Mouse (Mus musculus): Measurements from ENCODE around the gene Pla1a. TPM values are rescaled to one million over a fixed set of nuclear protein-coding genes. Genes with fewer than 3 reads are reported as not detected.

Gene Pla1a
- polyA plus RNA-seq, 1 experiment: 13.9 TPM

- Histone ChIP-seq H3K4me3 (no peak overlapping the region), H3K79me2 (ENCODE audit: control insufficient read depth, insufficient read depth) (no peaks in the 10 kb centered on the region), H3K36me3 (ENCODE audit: control insufficient read depth, insufficient read depth) (no peaks in the 10 kb centered on the region), H3K4me2 (ENCODE audit: low read depth) (no peak overlapping the region), H3ac (ENCODE audit: control insufficient read depth, insufficient read length) (no peak overlapping the region), H3K27me3 (ENCODE audit: control insufficient read depth, insufficient read depth, insufficient read length) (no peaks in the 10 kb centered on the region)
- TF ChIP-seq USF1 (IDR thresholded peaks at IDR 0.05; ENCODE audit: low read depth): no peak
- no peak for TF ChIP-seq SRF (IDR thresholded peaks at IDR 0.05; ENCODE audit: control insufficient read depth, insufficient read length, low read depth)
- TF ChIP-seq CEBPB (IDR thresholded peaks at IDR 0.05; ENCODE audit: insufficient read depth, poor library complexity, severe bottlenecking): no peak
Observed at GRCm38 (mm10) chr16:38401468-38401867, 31.5 kb downstream of the Pla1a start.

- H3K4me3 ChIP-seq: no peak overlapping the region
Observed at GRCm38 (mm10) chr16:38400311-38400960, 32.5 kb downstream of the Pla1a start.

GRCm38 (mm10) chr16:38399531-38400231 is 33.3 kb downstream of the Pla1a start:
- Histone ChIP-seq H3K4me2 (ENCODE audit: low read depth) (peak overlapping the region; percentile 43), H3K36me3 (ENCODE audit: control insufficient read depth, insufficient read depth) (no peaks in the 10 kb centered on the region), H3ac (ENCODE audit: control insufficient read depth, insufficient read length) (no peak overlapping the region), H3K4me3 (no peak overlapping the region), H3K27me3 (ENCODE audit: control insufficient read depth, insufficient read depth, insufficient read length) (no peaks in the 10 kb centered on the region), H3K79me2 (ENCODE audit: control insufficient read depth, insufficient read depth) (no peaks in the 10 kb centered on the region)
- TF ChIP-seq TCF3 (IDR thresholded peaks at IDR 0.05; ENCODE audit: insufficient read length, low read depth) (no peak), TCF12 (IDR thresholded peaks at IDR 0.05; ENCODE audit: insufficient read depth, poor library complexity, severe bottlenecking) (no peak), POLR2AphosphoS2 (IDR thresholded peaks at IDR 0.05; ENCODE audit: insufficient read length, low read depth) (no peak), MYOD1 (IDR thresholded peaks at IDR 0.05; ENCODE audit: control insufficient read depth in 1 of 3, insufficient read length in 2 of 3, low read depth in 2 of 3) (no peak)

More at GRCm38 (mm10) chr16:38400311-38400960, 32.5 kb downstream of the Pla1a start:
- Histone ChIP-seq H3ac (ENCODE audit: control insufficient read depth, insufficient read length) (no peak overlapping the region), H3K27me3 (ENCODE audit: control insufficient read depth, insufficient read depth, insufficient read length) (no peaks in the 10 kb centered on the region), H3K36me3 (ENCODE audit: control insufficient read depth, insufficient read depth) (no peaks in the 10 kb centered on the region), H3K4me2 (ENCODE audit: low read depth) (no peak overlapping the region), H3K79me2 (ENCODE audit: control insufficient read depth, insufficient read depth) (no peaks in the 10 kb centered on the region)
- TF ChIP-seq USF1 (IDR thresholded peaks at IDR 0.05; ENCODE audit: low read depth): no peak
- TF ChIP-seq TCF12 (IDR thresholded peaks at IDR 0.05; ENCODE audit: insufficient read depth, poor library complexity, severe bottlenecking): no peak
- TF ChIP-seq POLR2AphosphoS2 (IDR thresholded peaks at IDR 0.05; ENCODE audit: insufficient read length, low read depth): no peak
- no peak for TF ChIP-seq E2F4 (IDR thresholded peaks at IDR 0.05; ENCODE audit: insufficient read depth)
- TF ChIP-seq CEBPB (IDR thresholded peaks at IDR 0.05; ENCODE audit: insufficient read depth, poor library complexity, severe bottlenecking): no peak
- no peak for TF ChIP-seq REST (IDR thresholded peaks at IDR 0.05; ENCODE audit: insufficient read depth, insufficient read length)
- TF ChIP-seq POLR2A (IDR thresholded peaks at IDR 0.05; ENCODE audit: insufficient read length, low read depth): no peak
- TF ChIP-seq MYOD1 (IDR thresholded peaks at IDR 0.05; ENCODE audit: control insufficient read depth in 1 of 3, insufficient read length in 2 of 3, low read depth in 2 of 3): no peak
- TF ChIP-seq SRF (IDR thresholded peaks at IDR 0.05; ENCODE audit: control insufficient read depth, insufficient read length, low read depth): no peak

GRCm38 (mm10) chr16:38399076-38399475 is 33.9 kb downstream of the Pla1a start:
- no peaks in the 10 kb centered on the region for H3K27me3 ChIP-seq (ENCODE audit: control insufficient read depth, insufficient read depth, insufficient read length)
- no peaks in the 10 kb centered on the region for H3K36me3 ChIP-seq (ENCODE audit: control insufficient read depth, insufficient read depth)
- no peak overlapping the region for H3ac ChIP-seq (ENCODE audit: control insufficient read depth, insufficient read length)
- peak overlapping the region; percentile 43 for H3K4me2 ChIP-seq (ENCODE audit: low read depth)
- TF ChIP-seq E2F4 (IDR thresholded peaks at IDR 0.05; ENCODE audit: insufficient read depth) (no peak), MYOG (IDR thresholded peaks at IDR 0.05; ENCODE audit: control insufficient read depth in 1 of 3, insufficient read depth in 1 of 3, insufficient read length in 2 of 3, low read depth in 2 of 3) (no peak), TCF12 (IDR thresholded peaks at IDR 0.05; ENCODE audit: insufficient read depth, poor library complexity, severe bottlenecking) (no peak), SRF (IDR thresholded peaks at IDR 0.05; ENCODE audit: control insufficient read depth, insufficient read length, low read depth) (no peak), CEBPB (IDR thresholded peaks at IDR 0.05; ENCODE audit: insufficient read depth, poor library complexity, severe bottlenecking) (no peak), POLR2AphosphoS2 (IDR thresholded peaks at IDR 0.05; ENCODE audit: insufficient read length, low read depth) (no peak), POLR2A (IDR thresholded peaks at IDR 0.05; ENCODE audit: insufficient read length, low read depth) (no peak), TCF3 (IDR thresholded peaks at IDR 0.05; ENCODE audit: insufficient read length, low read depth) (no peak), MAX (IDR thresholded peaks at IDR 0.05; ENCODE audit: low read depth) (no peak), USF1 (IDR thresholded peaks at IDR 0.05; ENCODE audit: low read depth) (no peak), REST (IDR thresholded peaks at IDR 0.05; ENCODE audit: insufficient read depth, insufficient read length) (no peak), MYOD1 (IDR thresholded peaks at IDR 0.05; ENCODE audit: control insufficient read depth in 1 of 3, insufficient read length in 2 of 3, low read depth in 2 of 3) (no peak)
- no peaks in the 10 kb centered on the region for H3K79me2 ChIP-seq (ENCODE audit: control insufficient read depth, insufficient read depth)
- no peak overlapping the region for H3K4me3 ChIP-seq

GRCm38 (mm10) chr16:38398266-38398665 is 34.7 kb downstream of the Pla1a start:
- no peaks in the 10 kb centered on the region for H3K27me3 ChIP-seq (ENCODE audit: control insufficient read depth, insufficient read depth, insufficient read length)
- H3K36me3 ChIP-seq (ENCODE audit: control insufficient read depth, insufficient read depth): no peaks in the 10 kb centered on the region
- no peak for TF ChIP-seq POLR2AphosphoS2 (IDR thresholded peaks at IDR 0.05; ENCODE audit: insufficient read length, low read depth)
- no peak for TF ChIP-seq MYOD1 (IDR thresholded peaks at IDR 0.05; ENCODE audit: control insufficient read depth in 1 of 3, insufficient read length in 2 of 3, low read depth in 2 of 3)
- no peak for TF ChIP-seq MYOG (IDR thresholded peaks at IDR 0.05; ENCODE audit: control insufficient read depth in 1 of 3, insufficient read depth in 1 of 3, insufficient read length in 2 of 3, low read depth in 2 of 3)
- TF ChIP-seq CEBPB (IDR thresholded peaks at IDR 0.05; ENCODE audit: insufficient read depth, poor library complexity, severe bottlenecking): no peak
- TF ChIP-seq SRF (IDR thresholded peaks at IDR 0.05; ENCODE audit: control insufficient read depth, insufficient read length, low read depth): no peak
- no peak for TF ChIP-seq TCF3 (IDR thresholded peaks at IDR 0.05; ENCODE audit: insufficient read length, low read depth)
- no peak for TF ChIP-seq TCF12 (IDR thresholded peaks at IDR 0.05; ENCODE audit: insufficient read depth, poor library complexity, severe bottlenecking)
- TF ChIP-seq E2F4 (IDR thresholded peaks at IDR 0.05; ENCODE audit: insufficient read depth): no peak
- TF ChIP-seq POLR2A (IDR thresholded peaks at IDR 0.05; ENCODE audit: insufficient read length, low read depth): no peak
- H3ac ChIP-seq (ENCODE audit: control insufficient read depth, insufficient read length): no peak overlapping the region
- no peak overlapping the region for H3K4me3 ChIP-seq
- no peaks in the 10 kb centered on the region for H3K79me2 ChIP-seq (ENCODE audit: control insufficient read depth, insufficient read depth)
- H3K4me2 ChIP-seq (ENCODE audit: low read depth): no peak overlapping the region

All from myocyte (in vitro differentiated cells).